Mouse (Mus musculus): ENCODE measurements around the gene Baz2b. TPM values are rescaled to one million over a fixed set of nuclear protein-coding genes. Genes with fewer than 3 reads are reported as not detected.

Baz2b gene
- polyA plus RNA-seq, 1 experiment: 276 TPM

- TF ChIP-seq CTCF (IDR thresholded peaks at IDR 0.05; ENCODE audit: insufficient read depth, low read depth, low read length) (no peak), POLR2A (IDR thresholded peaks at IDR 0.05; ENCODE audit: insufficient read depth, low read depth, low read length) (no peak)
- Histone ChIP-seq H3K27ac (ENCODE audit: insufficient read depth, low read depth, low read length) (no peak overlapping the region), H3K4me1 (ENCODE audit: control insufficient read depth, insufficient read depth, low read length) (peaks cover 4% of the 10 kb centered on the region; the same call in 1 of the 2 replicates), H3K4me3 (ENCODE audit: insufficient read depth, low read depth, low read length) (no peak overlapping the region)
- 69% methylated on average over 5 of the region's 5 CpGs for WGBS
These were observed 138.7 kb downstream of the Baz2b start for GRCm38 (mm10) chr2:60070938-60071337.

GRCm38 (mm10) chr2:60068468-60068867 lies 141.2 kb downstream of the Baz2b start:
- 59% methylated on average over 3 of the region's 3 CpGs for WGBS
- H3K27ac ChIP-seq (ENCODE audit: insufficient read depth, low read depth, low read length): no peak overlapping the region
- peaks cover 4% of the 10 kb centered on the region; the same call in 1 of the 2 replicates for H3K4me1 ChIP-seq (ENCODE audit: control insufficient read depth, insufficient read depth, low read length)
- no peak overlapping the region for H3K4me3 ChIP-seq (ENCODE audit: insufficient read depth, low read depth, low read length)
- no peak for TF ChIP-seq CTCF (IDR thresholded peaks at IDR 0.05; ENCODE audit: insufficient read depth, low read depth, low read length)
- TF ChIP-seq POLR2A (IDR thresholded peaks at IDR 0.05; ENCODE audit: insufficient read depth, low read depth, low read length): no peak

GRCm38 (mm10) chr2:60065415-60065814 lies 144.2 kb downstream of the Baz2b start:
- TF ChIP-seq CTCF (IDR thresholded peaks at IDR 0.05; ENCODE audit: insufficient read depth, low read depth, low read length) (no peak), POLR2A (IDR thresholded peaks at IDR 0.05; ENCODE audit: insufficient read depth, low read depth, low read length) (no peak)
- 93% methylated on average over 5 of the region's 5 CpGs for WGBS
- H3K4me1 ChIP-seq (ENCODE audit: control insufficient read depth, insufficient read depth, low read length): no peaks in the 10 kb centered on the region
- H3K27ac ChIP-seq (ENCODE audit: insufficient read depth, low read depth, low read length): no peak overlapping the region
- no peak overlapping the region for H3K4me3 ChIP-seq (ENCODE audit: insufficient read depth, low read depth, low read length)

DNA sequence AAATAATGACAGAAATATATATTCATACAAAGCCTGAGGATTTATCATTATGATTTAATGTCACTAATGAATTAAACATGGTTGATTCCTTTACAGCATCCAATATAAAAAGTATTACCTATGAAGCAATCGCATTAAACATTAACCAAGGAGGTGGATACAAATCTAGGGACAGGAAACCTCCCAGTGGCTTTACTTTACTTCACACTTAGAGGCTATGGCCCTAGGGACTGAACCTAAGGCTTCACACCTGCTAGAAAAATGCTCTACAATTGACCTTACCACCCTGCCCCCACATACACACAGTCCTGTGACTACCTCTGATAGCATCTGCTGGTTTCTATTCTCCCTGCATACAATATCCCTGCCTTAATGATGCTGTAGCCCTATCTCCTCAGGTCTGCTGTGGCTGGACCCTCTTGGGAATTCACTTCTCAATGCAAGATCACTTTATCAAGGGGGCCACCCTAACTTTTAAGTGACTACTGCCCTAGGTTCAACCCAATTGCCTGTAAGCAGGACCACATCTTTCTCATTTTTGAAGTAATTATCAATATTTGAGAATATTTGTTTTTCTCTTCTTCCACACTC lies 149.4 kb downstream of the Baz2b start:
- WGBS: 97% methylated on average over 1 of the region's 1 CpGs
- no peaks in the 10 kb centered on the region for H3K4me1 ChIP-seq (ENCODE audit: control insufficient read depth, insufficient read depth, low read length)
- TF ChIP-seq CTCF (IDR thresholded peaks at IDR 0.05; ENCODE audit: insufficient read depth, low read depth, low read length) (no peak), POLR2A (IDR thresholded peaks at IDR 0.05; ENCODE audit: insufficient read depth, low read depth, low read length) (no peak)
- H3K27ac ChIP-seq (ENCODE audit: insufficient read depth, low read depth, low read length): no peak overlapping the region
- no peak overlapping the region for H3K4me3 ChIP-seq (ENCODE audit: insufficient read depth, low read depth, low read length)

DNA sequence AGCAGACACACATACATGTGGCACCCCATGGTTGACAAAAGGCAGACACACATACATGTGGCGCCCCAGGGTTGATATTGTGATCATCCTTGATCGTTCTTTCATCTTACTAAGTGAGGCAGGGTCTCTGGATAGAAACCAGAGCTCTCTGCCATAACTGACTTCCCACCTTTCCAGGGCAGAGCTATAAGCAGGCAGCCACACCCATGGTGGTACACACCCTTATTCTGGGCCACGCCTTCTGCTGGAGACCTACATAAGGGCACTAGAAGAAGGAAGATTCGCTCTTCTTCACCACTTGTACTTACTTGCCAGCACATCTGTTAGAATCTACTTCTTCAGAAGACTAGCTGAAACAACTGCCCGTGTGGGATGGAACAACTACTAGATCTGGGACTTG lies 150.3 kb downstream of the Baz2b start:
- no peak for TF ChIP-seq CTCF (IDR thresholded peaks at IDR 0.05; ENCODE audit: insufficient read depth, low read depth, low read length)
- TF ChIP-seq POLR2A (IDR thresholded peaks at IDR 0.05; ENCODE audit: insufficient read depth, low read depth, low read length): no peak
- no peaks in the 10 kb centered on the region for H3K4me1 ChIP-seq (ENCODE audit: control insufficient read depth, insufficient read depth, low read length)
- WGBS: 97% methylated on average over 5 of the region's 5 CpGs

GRCm38 (mm10) chr2:60056043-60056442 lies 153.6 kb downstream of the Baz2b start:
- 73% methylated on average over 4 of the region's 4 CpGs for WGBS
- TF ChIP-seq POLR2A (IDR thresholded peaks at IDR 0.05; ENCODE audit: insufficient read depth, low read depth, low read length) (no peak), CTCF (IDR thresholded peaks at IDR 0.05; ENCODE audit: insufficient read depth, low read depth, low read length) (no peak)
- Histone ChIP-seq H3K27ac (ENCODE audit: insufficient read depth, low read depth, low read length) (no peak overlapping the region), H3K4me3 (ENCODE audit: insufficient read depth, low read depth, low read length) (no peak overlapping the region), H3K4me1 (ENCODE audit: control insufficient read depth, insufficient read depth, low read length) (no peaks in the 10 kb centered on the region)

More for the DNA sequence above, 150.3 kb downstream of the Baz2b start:
- Histone ChIP-seq H3K27ac (ENCODE audit: insufficient read depth, low read depth, low read length) (no peak overlapping the region), H3K4me3 (ENCODE audit: insufficient read depth, low read depth, low read length) (no peak overlapping the region)

GRCm38 (mm10) chr2:60054808-60055535 lies 154.7 kb downstream of the Baz2b start:
- H3K4me3 ChIP-seq (ENCODE audit: insufficient read depth, low read depth, low read length): no peak overlapping the region
- 89% methylated on average over 10 of the region's 10 CpGs for WGBS
- H3K27ac ChIP-seq (ENCODE audit: insufficient read depth, low read depth, low read length): no peak overlapping the region
- TF ChIP-seq CTCF (IDR thresholded peaks at IDR 0.05; ENCODE audit: insufficient read depth, low read depth, low read length): no peak
- no peak for TF ChIP-seq POLR2A (IDR thresholded peaks at IDR 0.05; ENCODE audit: insufficient read depth, low read depth, low read length)
- H3K4me1 ChIP-seq (ENCODE audit: control insufficient read depth, insufficient read depth, low read length): no peaks in the 10 kb centered on the region

GRCm38 (mm10) chr2:60053222-60054010 lies 156.2 kb downstream of the Baz2b start:
- no peak for TF ChIP-seq POLR2A (IDR thresholded peaks at IDR 0.05; ENCODE audit: insufficient read depth, low read depth, low read length)
- TF ChIP-seq CTCF (IDR thresholded peaks at IDR 0.05; ENCODE audit: insufficient read depth, low read depth, low read length): no peak
- H3K4me1 ChIP-seq (ENCODE audit: control insufficient read depth, insufficient read depth, low read length): no peaks in the 10 kb centered on the region
- 89% methylated on average over 11 of the region's 11 CpGs for WGBS

More at GRCm38 (mm10) chr2:60053222-60054010, 156.2 kb downstream of the Baz2b start:
- H3K27ac ChIP-seq (ENCODE audit: insufficient read depth, low read depth, low read length): no peak overlapping the region
- no peak overlapping the region for H3K4me3 ChIP-seq (ENCODE audit: insufficient read depth, low read depth, low read length)
